Mouse (Mus musculus) liver, adult 2 months (tissue): ENCODE data around the gene Gm11559. TPM values are rescaled to one million over a fixed set of nuclear protein-coding genes. Genes with fewer than 3 reads are reported as not detected.

Source experiments
- DNase-seq: peaks from one replicate; pipeline ENCODE4 v3.0.0-alpha.2; 2011; ENCODE audit warnings: low read depth, low spot score; ENCODE audit errors: extremely low read depth
- H3K27ac ChIP-seq: fragments of 200-500 bp; replicated peaks from 2 replicates; pipeline ENCODE4 v1.5.1; 2012; ENCODE audit warnings: low read depth, mild to moderate bottlenecking, control low read depth, inconsistent platforms, low read length; ENCODE audit not compliant: insufficient read depth
- H3K27me3 ChIP-seq: fragments of 200-500 bp; 2 replicates; pipeline ENCODE4 v1.6.1; 2012; ENCODE audit warnings: mild to moderate bottlenecking, moderate library complexity, low read length, inconsistent platforms; ENCODE audit not compliant: control insufficient read depth, insufficient read depth
- H3K36me3 ChIP-seq: fragments of 200-500 bp; 2 replicates; pipeline ENCODE4 v1.6.1; 2012; ENCODE audit warnings: low read length, inconsistent platforms; ENCODE audit not compliant: control insufficient read depth, insufficient read depth
- H3K4me1 ChIP-seq: fragments of 200-500 bp; 2 replicates; pipeline ENCODE4 v1.6.1; 2011; ENCODE audit warnings: low read length; ENCODE audit not compliant: control insufficient read depth, insufficient read depth
- H3K4me3 ChIP-seq: fragments of 200-500 bp; 2 replicates; pipeline ENCODE4 v1.5.1; 2011; ENCODE audit warnings: low read depth, mild to moderate bottlenecking, control low read depth, low read length, moderate library complexity; ENCODE audit not compliant: insufficient read depth
- H3K79me2 ChIP-seq: fragments of 200-500 bp; 2 replicates; pipeline ENCODE4 v1.6.1; 2012; ENCODE audit warnings: inconsistent platforms, mild to moderate bottlenecking, low read length, moderate library complexity; ENCODE audit not compliant: control insufficient read depth, insufficient read depth
- H3K9ac ChIP-seq: fragments of 200-500 bp; 2 replicates; pipeline ENCODE4 v1.6.1; 2012; ENCODE audit warnings: low read depth, mild to moderate bottlenecking, control low read depth, inconsistent platforms, low read length
- CTCF ChIP-seq: fragments of 200-500 bp; IDR thresholded peaks from 2 replicates; pipeline ENCODE4 v1.5.1; 2011; ENCODE audit warnings: low read depth, low read length, control low read depth
- POLR2A ChIP-seq: fragments of 200-500 bp; IDR thresholded peaks from 2 replicates; pipeline ENCODE4 v1.6.1; 2011; ENCODE audit warnings: low read length, control low read depth; ENCODE audit not compliant: insufficient read depth; ENCODE audit errors: extremely low read depth
- WGBS: fragments of 180-500 bp; shearing (Covaris S2); methylation state at CpG from one replicate; pipeline ENCODE4 v1.1.7; 2018; 5-methylcytosine and 5-hydroxymethylcytosine counted together
- polyA plus RNA-seq: library from polyadenylated mRNA; depleted of rRNA; stranded (reverse); fragments of >200 nt; gene quantifications from 2 replicates; pipeline ENCODE4 v1.2.3, GENCODE M21; 2012; rRNA removed
- total RNA-seq: library from RNA; depleted of rRNA; stranded (reverse); fragments of >200 nt; gene quantifications from 2 replicates; pipeline ENCODE4 v1.2.3, GENCODE M21; 2014; rRNA removed

The Gm11559 gene
- total and polyA plus RNA-seq, 2 experiments: not detected

DNA sequence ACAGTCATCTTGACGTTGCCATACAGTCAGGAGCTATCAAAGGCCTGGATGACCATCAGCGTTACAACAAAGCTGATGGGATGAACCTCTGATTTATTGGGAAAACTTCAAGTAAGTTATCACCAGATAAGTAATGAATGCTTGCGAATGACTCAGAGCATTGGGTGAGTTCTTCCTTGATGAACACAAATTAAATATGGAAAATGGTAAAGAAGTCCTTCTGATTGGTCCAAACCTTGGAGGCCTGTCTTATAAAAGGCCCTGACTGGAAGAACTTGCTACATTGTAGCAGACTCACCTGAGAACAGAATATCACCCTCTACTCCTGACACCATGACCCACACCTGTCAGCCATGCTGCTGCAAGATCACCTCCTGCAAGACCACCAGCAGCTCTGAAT lies 50.2 kb downstream of the Gm11559 start, which contains the start of gene Gm11565:
TSS of gene Gm11565 (plus strand) at position 301 of the 400 bp plus-strand sequence.
- Histone ChIP-seq H3K9ac (no peak within 1 kb of the TSS), H3K79me2 (no peaks in the 10 kb centered on the region), H3K4me1 (no peaks in the 10 kb centered on the region), H3K36me3 (no peaks in the 10 kb centered on the region), H3K27me3 (peaks cover 4% of the 10 kb centered on the region; the same call in 1 of the 2 replicates), H3K4me3 (no peak within 1 kb of the TSS), H3K27ac (no peak within 1 kb of the TSS)
- 79% methylated on average over 3 of the region's 3 CpGs for WGBS
- TF ChIP-seq POLR2A (no peak), CTCF (no peak)
- no peak for DNase-seq

Other genes with a start within 250 kb of the Gm11559 start
Only the 30 nearest of the 37 such genes appear.
- gene Krtap4-7, start 220.4 kb upstream of the Gm11559 start, total RNA-seq: not detected in 2 replicates
- not detected in 2 replicates for gene Krtap4-7, start 220.4 kb upstream of the Gm11559 start, polyA plus RNA-seq
- gene Gm11555, start 214.2 kb upstream of the Gm11559 start, total RNA-seq: not detected in 2 replicates
- not detected in 2 replicates for gene Gm11555, start 214.2 kb upstream of the Gm11559 start, polyA plus RNA-seq
- gene Gm11563, start 205.5 kb upstream of the Gm11559 start, total RNA-seq: not detected in 2 replicates
- not detected in 2 replicates for gene Gm11563, start 205.5 kb upstream of the Gm11559 start, polyA plus RNA-seq
- gene Krtap4-6, start 198.5 kb upstream of the Gm11559 start, total RNA-seq: not detected in 2 replicates
- gene Krtap4-6, start 198.5 kb upstream of the Gm11559 start, polyA plus RNA-seq: not detected in 2 replicates
- gene Gm14190, start 173.7 kb upstream of the Gm11559 start, total RNA-seq: not detected in 2 replicates
- gene Gm14190, start 173.7 kb upstream of the Gm11559 start, polyA plus RNA-seq: not detected in 2 replicates
- gene Gm14180, start 130.2 kb upstream of the Gm11559 start, total RNA-seq: not detected in 2 replicates
- gene Gm14180, start 130.2 kb upstream of the Gm11559 start, polyA plus RNA-seq: not detected in 2 replicates
- gene Gm11595, start 91.6 kb upstream of the Gm11559 start, total RNA-seq: not detected in 2 replicates
- gene Gm11595, start 91.6 kb upstream of the Gm11559 start, polyA plus RNA-seq: not detected in 2 replicates
- not detected in 2 replicates for gene Krtap4-8, start 83.8 kb upstream of the Gm11559 start, total RNA-seq
- gene Krtap4-8, start 83.8 kb upstream of the Gm11559 start, polyA plus RNA-seq: not detected in 2 replicates
- not detected in 2 replicates for gene Krtap4-9, start 79.3 kb upstream of the Gm11559 start, total RNA-seq
- not detected in 2 replicates for gene Krtap4-9, start 79.3 kb upstream of the Gm11559 start, polyA plus RNA-seq
- not detected in 2 replicates for gene Gm11596, start 71.0 kb upstream of the Gm11559 start, total RNA-seq
- not detected in 2 replicates for gene Gm11596, start 71.0 kb upstream of the Gm11559 start, polyA plus RNA-seq
- not detected in 2 replicates for gene Gm11569, start 65.5 kb upstream of the Gm11559 start, total RNA-seq
- not detected in 2 replicates for gene Gm11569, start 65.5 kb upstream of the Gm11559 start, polyA plus RNA-seq
- not detected in 2 replicates for gene Gm11554, start 60.0 kb upstream of the Gm11559 start, total RNA-seq
- gene Gm11554, start 60.0 kb upstream of the Gm11559 start, polyA plus RNA-seq: not detected in 2 replicates
- gene Krtap4-13, start 54.6 kb upstream of the Gm11559 start, total RNA-seq: not detected in 2 replicates
- gene Krtap4-13, start 54.6 kb upstream of the Gm11559 start, polyA plus RNA-seq: not detected in 2 replicates
- not detected in 2 replicates for gene Gm11564, start 48.8 kb upstream of the Gm11559 start, total RNA-seq
- not detected in 2 replicates for gene Gm11564, start 48.8 kb upstream of the Gm11559 start, polyA plus RNA-seq
- not detected in 2 replicates for gene 2300003K06Rik, start 26.4 kb upstream of the Gm11559 start, total RNA-seq
- gene 2300003K06Rik, start 26.4 kb upstream of the Gm11559 start, polyA plus RNA-seq: not detected in 2 replicates
- gene Krtap4-16, start 12.9 kb upstream of the Gm11559 start, total RNA-seq: not detected in 2 replicates
- not detected in 2 replicates for gene Krtap4-16, start 12.9 kb upstream of the Gm11559 start, polyA plus RNA-seq
- gene Gm11568, start 6.6 kb upstream of the Gm11559 start, total RNA-seq: not detected in 2 replicates
- gene Gm11568, start 6.6 kb upstream of the Gm11559 start, polyA plus RNA-seq: not detected in 2 replicates
- not detected in 2 replicates for gene Krtap9-1, start 8.9 kb downstream of the Gm11559 start, total RNA-seq
- gene Krtap9-1, start 8.9 kb downstream of the Gm11559 start, polyA plus RNA-seq: not detected in 2 replicates
- gene Gm11567, start 14.7 kb downstream of the Gm11559 start, total RNA-seq: 0.28 TPM in 1 of 2 replicates, not detected in the other
- not detected in 2 replicates for gene Gm11567, start 14.7 kb downstream of the Gm11559 start, polyA plus RNA-seq
- gene Krtap31-1, start 43.4 kb downstream of the Gm11559 start, total RNA-seq: not detected in 2 replicates
- not detected in 2 replicates for gene Krtap31-1, start 43.4 kb downstream of the Gm11559 start, polyA plus RNA-seq
- gene Gm11565, start 50.3 kb downstream of the Gm11559 start, total RNA-seq: not detected in 2 replicates
- not detected in 2 replicates for gene Gm11565, start 50.3 kb downstream of the Gm11559 start, polyA plus RNA-seq
- gene Krtap31-2, start 71.8 kb downstream of the Gm11559 start, total RNA-seq: not detected in 2 replicates
- not detected in 2 replicates for gene Krtap31-2, start 71.8 kb downstream of the Gm11559 start, polyA plus RNA-seq
- gene Krtap9-5, start 84.0 kb downstream of the Gm11559 start, total RNA-seq: not detected in 2 replicates
- gene Krtap9-5, start 84.0 kb downstream of the Gm11559 start, polyA plus RNA-seq: not detected in 2 replicates
- not detected in 2 replicates for gene Krtap29-1, start 114.6 kb downstream of the Gm11559 start, total RNA-seq
- gene Krtap29-1, start 114.6 kb downstream of the Gm11559 start, polyA plus RNA-seq: not detected in 2 replicates
- gene Krtap16-1, start 122.1 kb downstream of the Gm11559 start, total RNA-seq: not detected in 2 replicates
- not detected in 2 replicates for gene Krtap16-1, start 122.1 kb downstream of the Gm11559 start, polyA plus RNA-seq
- gene Krtap17-1, start 129.5 kb downstream of the Gm11559 start, total RNA-seq: not detected in 2 replicates
- not detected in 2 replicates for gene Krtap17-1, start 129.5 kb downstream of the Gm11559 start, polyA plus RNA-seq
- not detected in 2 replicates for gene Krt33a, start 151.7 kb downstream of the Gm11559 start, total RNA-seq
- not detected in 2 replicates for gene Krt33a, start 151.7 kb downstream of the Gm11559 start, polyA plus RNA-seq
- not detected in 2 replicates for gene Krt33b, start 165.4 kb downstream of the Gm11559 start, total RNA-seq
- not detected in 2 replicates for gene Krt33b, start 165.4 kb downstream of the Gm11559 start, polyA plus RNA-seq
- gene Krt34, start 177.1 kb downstream of the Gm11559 start, total RNA-seq: not detected in 2 replicates
- gene Krt34, start 177.1 kb downstream of the Gm11559 start, polyA plus RNA-seq: not detected in 2 replicates
- not detected in 2 replicates for gene Krt31, start 186.1 kb downstream of the Gm11559 start, total RNA-seq
- gene Krt31, start 186.1 kb downstream of the Gm11559 start, polyA plus RNA-seq: not detected in 2 replicates